Mouse (Mus musculus): ENCODE data around the gene Pcyt2. TPM values are rescaled to one million over a fixed set of nuclear protein-coding genes. Genes with fewer than 3 reads are reported as not detected.

Gene Pcyt2
- polyA plus RNA-seq, 1 experiment from 2014 or later, result 140 TPM

GRCm38 (mm10) chr11:120560952-120561728 is 56.6 kb downstream of the Pcyt2 start:
- no peak for ATAC-seq
- 92% methylated on average over 13 of the region's 13 CpGs for WGBS
- no peaks in the 10 kb centered on the region for H3K4me1 ChIP-seq
- no peak overlapping the region for H3K9ac ChIP-seq
- H3K9me3 ChIP-seq (replicated peaks), result peaks cover 11% of the 10 kb centered on the region
- peaks cover 76% of the 10 kb centered on the region for H3K36me3 ChIP-seq (ENCODE audit: poor library complexity, severe bottlenecking)
- H3K27ac ChIP-seq, result no peak overlapping the region
- no peak overlapping the region for H3K4me2 ChIP-seq
- no peaks in the 10 kb centered on the region for H3K27me3 ChIP-seq
- no peak overlapping the region for H3K4me3 ChIP-seq

Small RNAs within 50 kb of the gene (microRNA-seq; reads per million reads assigned to microRNA genes)
- gene Mir6936, result 1.1 reads per million

Other genes starting within 250 kb of the Pcyt2 start
- 51.0 and 63.1 TPM in 2 replicates for gene Faap100, start 239.2 kb downstream of the Pcyt2 start, polyA plus RNA-seq (2015; fragmentation: Nextera tagmentation; extraction: Ambion mirVana)
- 33.6 and 33.9 TPM in 2 replicates for gene Nploc4, start 180.2 kb downstream of the Pcyt2 start, polyA plus RNA-seq (2015; fragmentation: Nextera tagmentation; extraction: Ambion mirVana)
- not detected in 2 replicates for gene Tspan10, start 175.3 kb downstream of the Pcyt2 start, polyA plus RNA-seq (2015; fragmentation: Nextera tagmentation; extraction: Ambion mirVana)
- 0.19 and 0.20 TPM in 2 replicates for gene Pde6g, start 164.4 kb downstream of the Pcyt2 start, polyA plus RNA-seq (2015; fragmentation: Nextera tagmentation; extraction: Ambion mirVana)
- gene Oxld1, start 159.9 kb downstream of the Pcyt2 start, polyA plus RNA-seq (2015; fragmentation: Nextera tagmentation; extraction: Ambion mirVana), result 9.2 and 10.7 TPM in 2 replicates
- gene Ccdc137, start 159.8 kb downstream of the Pcyt2 start, polyA plus RNA-seq (2015; fragmentation: Nextera tagmentation; extraction: Ambion mirVana), result 30.9 and 31.3 TPM in 2 replicates
- 49.8 and 56.5 TPM in 2 replicates for gene Arl16, start 150.3 kb downstream of the Pcyt2 start, polyA plus RNA-seq (2015; fragmentation: Nextera tagmentation; extraction: Ambion mirVana)
- gene Mrpl12, start 133.3 kb downstream of the Pcyt2 start, polyA plus RNA-seq (2015; fragmentation: Nextera tagmentation; extraction: Ambion mirVana), result 127 TPM in 2 replicates
- gene Slc25a10, start 126.1 kb downstream of the Pcyt2 start, polyA plus RNA-seq (2015; fragmentation: Nextera tagmentation; extraction: Ambion mirVana), result 31.1 and 41.9 TPM in 2 replicates
- gene Gcgr, start 87.2 kb downstream of the Pcyt2 start, polyA plus RNA-seq (2015; fragmentation: Nextera tagmentation; extraction: Ambion mirVana), result 0.08 and 0.21 TPM in 2 replicates
- gene Mcrip1, start 68.2 kb downstream of the Pcyt2 start, polyA plus RNA-seq (2015; fragmentation: Nextera tagmentation; extraction: Ambion mirVana), result 228 and 240 TPM in 2 replicates
- gene Ppp1r27, start 66.8 kb downstream of the Pcyt2 start, polyA plus RNA-seq (2015; fragmentation: Nextera tagmentation; extraction: Ambion mirVana), result not detected in 2 replicates
- gene P4hb, start 44.7 kb downstream of the Pcyt2 start, polyA plus RNA-seq (2015; fragmentation: Nextera tagmentation; extraction: Ambion mirVana), result 253 and 286 TPM in 2 replicates
- 462 and 508 TPM in 2 replicates for gene Arhgdia, start 36.3 kb downstream of the Pcyt2 start, polyA plus RNA-seq (2015; fragmentation: Nextera tagmentation; extraction: Ambion mirVana)
- 420 and 488 TPM in 2 replicates for gene Alyref, start 19.6 kb downstream of the Pcyt2 start, polyA plus RNA-seq (2015; fragmentation: Nextera tagmentation; extraction: Ambion mirVana)
- gene Anapc11, start 19.5 kb downstream of the Pcyt2 start, polyA plus RNA-seq (2015; fragmentation: Nextera tagmentation; extraction: Ambion mirVana), result 204 and 211 TPM in 2 replicates
- 0.50 TPM in 1 of 2 replicates, not detected in the other for gene Npb, start 9.5 kb downstream of the Pcyt2 start, polyA plus RNA-seq (2015; fragmentation: Nextera tagmentation; extraction: Ambion mirVana)
- 42.7 and 43.1 TPM in 2 replicates for gene Sirt7, start 7.3 kb upstream of the Pcyt2 start, polyA plus RNA-seq (2015; fragmentation: Nextera tagmentation; extraction: Ambion mirVana)
- gene Mafg, start 15.7 kb upstream of the Pcyt2 start, polyA plus RNA-seq (2015; fragmentation: Nextera tagmentation; extraction: Ambion mirVana), result 19.8 and 24.1 TPM in 2 replicates
- gene Pycr1, start 25.8 kb upstream of the Pcyt2 start, polyA plus RNA-seq (2015; fragmentation: Nextera tagmentation; extraction: Ambion mirVana), result 23.9 and 25.5 TPM in 2 replicates
- 0.25 and 0.81 TPM in 2 replicates for gene Myadml2, start 30.2 kb upstream of the Pcyt2 start, polyA plus RNA-seq (2015; fragmentation: Nextera tagmentation; extraction: Ambion mirVana)
- gene Notum, start 43.2 kb upstream of the Pcyt2 start, polyA plus RNA-seq (2015; fragmentation: Nextera tagmentation; extraction: Ambion mirVana), result 0.15 and 0.29 TPM in 2 replicates
- 142 and 151 TPM in 2 replicates for gene Aspscr1, start 55.0 kb upstream of the Pcyt2 start, polyA plus RNA-seq (2015; fragmentation: Nextera tagmentation; extraction: Ambion mirVana)
- 127 TPM in 2 replicates for gene Cenpx, start 95.8 kb upstream of the Pcyt2 start, polyA plus RNA-seq (2015; fragmentation: Nextera tagmentation; extraction: Ambion mirVana)
- 64.5 and 72.9 TPM in 2 replicates for gene Lrrc45, start 96.0 kb upstream of the Pcyt2 start, polyA plus RNA-seq (2015; fragmentation: Nextera tagmentation; extraction: Ambion mirVana)
- 83.0 and 105 TPM in 2 replicates for gene Rac3, start 103.5 kb upstream of the Pcyt2 start, polyA plus RNA-seq (2015; fragmentation: Nextera tagmentation; extraction: Ambion mirVana)
- 7.8 and 9.5 TPM in 2 replicates for gene Dcxr, start 109.3 kb upstream of the Pcyt2 start, polyA plus RNA-seq (2015; fragmentation: Nextera tagmentation; extraction: Ambion mirVana)
- 0.26 TPM in 1 of 2 replicates, not detected in the other for gene Cbr2, start 114.2 kb upstream of the Pcyt2 start, polyA plus RNA-seq (2015; fragmentation: Nextera tagmentation; extraction: Ambion mirVana)
- 2.7 and 4.0 TPM in 2 replicates for gene Hmga1b, start 144.9 kb upstream of the Pcyt2 start, polyA plus RNA-seq (2015; fragmentation: Nextera tagmentation; extraction: Ambion mirVana)
- gene Rfng, start 166.3 kb upstream of the Pcyt2 start, polyA plus RNA-seq (2015; fragmentation: Nextera tagmentation; extraction: Ambion mirVana), result 58.4 and 63.1 TPM in 2 replicates
- gene Gps1, start 166.3 kb upstream of the Pcyt2 start, polyA plus RNA-seq (2015; fragmentation: Nextera tagmentation; extraction: Ambion mirVana), result 261 and 280 TPM in 2 replicates
- 58.6 and 67.7 TPM in 2 replicates for gene Dus1l, start 178.5 kb upstream of the Pcyt2 start, polyA plus RNA-seq (2015; fragmentation: Nextera tagmentation; extraction: Ambion mirVana)
- gene Fasn, start 206.6 kb upstream of the Pcyt2 start, polyA plus RNA-seq (2015; fragmentation: Nextera tagmentation; extraction: Ambion mirVana), result 61.4 and 79.4 TPM in 2 replicates